Mouse (Mus musculus): ENCODE results near the gene Rack1. TPM values are rescaled to one million over a fixed set of nuclear protein-coding genes. Genes with fewer than 3 reads are reported as not detected.
"Not testable (repeated sequence)": the region's sequence is repeated elsewhere in the genome, so short reads cannot be mapped to it uniquely, and the experiment has no call there.

The Rack1 gene
- polyA plus RNA-seq, 2 experiments, result 995 to 2,038 TPM

- no peaks in the 10 kb centered on the region for H3K4me1 ChIP-seq (ENCODE audit: control insufficient read depth, insufficient read depth, low read length)
- H3K9ac ChIP-seq (ENCODE audit: low read depth, low read length, severe bottlenecking), result peak overlapping the region; percentile 50
- H3K4me2 ChIP-seq (replicated peaks; ENCODE audit: low read depth, low read length, severe bottlenecking), result peak overlapping the region; percentile 67
- ATAC-seq (ENCODE audit: low FRiP score, low read depth) (no peak), DNase-seq (ENCODE audit: low spot score) (no peak)
- H3K9me3 ChIP-seq (ENCODE audit: control insufficient read depth, low read length), result no peaks in the 10 kb centered on the region
- TF ChIP-seq POLR2A (IDR thresholded peaks at IDR 0.05; ENCODE audit: borderline replicate concordance, extremely low read depth, insufficient read depth, insufficient read length), result no peak
- no peak overlapping the region for H3K27ac ChIP-seq (replicated peaks; ENCODE audit: low read depth, low read length)
- peak overlapping the region; percentile 36 for H3K4me3 ChIP-seq (replicated peaks; ENCODE audit: low read length)
- peaks cover 13% of the 10 kb centered on the region; the same call in 1 of the 2 replicates for H3K27me3 ChIP-seq (ENCODE audit: control insufficient read depth, insufficient read depth, low read length)
- H3K36me3 ChIP-seq (ENCODE audit: control insufficient read depth, insufficient read depth, low read length), result no peaks in the 10 kb centered on the region
- WGBS, result 5% methylated on average over 22 of the region's 22 CpGs
These were observed 24.2 kb downstream of the Rack1 start for GRCm38 (mm10) chr11:48824311-48824830.

GRCm38 (mm10) chr11:48825979-48826751 lies 26.0 kb downstream of the Rack1 start, which contains the start of the genes Trim7 and Gm12184:
Trim7 (plus strand) TSS chr11:48826140.
Gm12184 (minus strand) TSS chr11:48826655.
- Histone ChIP-seq H3K27ac (replicated peaks; ENCODE audit: low read depth, low read length) (peak within 1 kb of the TSS; percentile 55; the same call in 1 of the 2 replicates), H3K27me3 (ENCODE audit: control insufficient read depth, insufficient read depth, low read length) (peaks cover 13% of the 10 kb centered on the region; the same call in 1 of the 2 replicates), H3K4me2 (replicated peaks; ENCODE audit: low read depth, low read length, severe bottlenecking) (peak within 1 kb of the TSS; percentile 57), H3K4me3 (replicated peaks; ENCODE audit: low read length) (peak within 1 kb of the TSS; percentile 43), H3K9ac (ENCODE audit: low read depth, low read length, severe bottlenecking) (peak within 1 kb of the TSS; percentile 48)
- not testable (repeated sequence) for DNase-seq (ENCODE audit: low spot score); H3K4me1 ChIP-seq (ENCODE audit: control insufficient read depth, insufficient read depth, low read length); H3K9me3 ChIP-seq (ENCODE audit: control insufficient read depth, low read length); H3K36me3 ChIP-seq (ENCODE audit: control insufficient read depth, insufficient read depth, low read length)
- under 1% methylated on average over 27 of the region's 92 CpGs for WGBS
- ATAC-seq (ENCODE audit: low FRiP score, low read depth), result peak; percentile 84

- Histone ChIP-seq H3K27ac (replicated peaks; ENCODE audit: low read depth, low read length) (peak overlapping the region; percentile 55; the same call in 1 of the 2 replicates), H3K36me3 (ENCODE audit: control insufficient read depth, insufficient read depth, low read length) (no peaks in the 10 kb centered on the region), H3K4me2 (replicated peaks; ENCODE audit: low read depth, low read length, severe bottlenecking) (peak overlapping the region; percentile 57), H3K9ac (ENCODE audit: low read depth, low read length, severe bottlenecking) (peak overlapping the region; percentile 48), H3K4me1 (ENCODE audit: control insufficient read depth, insufficient read depth, low read length) (no peaks in the 10 kb centered on the region), H3K27me3 (ENCODE audit: control insufficient read depth, insufficient read depth, low read length) (peaks cover 13% of the 10 kb centered on the region; the same call in 1 of the 2 replicates), H3K9me3 (ENCODE audit: control insufficient read depth, low read length) (no peaks in the 10 kb centered on the region), H3K4me3 (replicated peaks; ENCODE audit: low read length) (peak overlapping the region; percentile 43)
- 4% methylated on average over 6 of the region's 6 CpGs for WGBS
- DNase-seq (ENCODE audit: low spot score) (peak; percentile 23), ATAC-seq (ENCODE audit: low FRiP score, low read depth) (peak; percentile 28; the same call in 1 of the 2 replicates)
- no peak for TF ChIP-seq POLR2A (IDR thresholded peaks at IDR 0.05; ENCODE audit: borderline replicate concordance, extremely low read depth, insufficient read depth, insufficient read length)
These were observed 26.6 kb downstream of the Rack1 start for GRCm38 (mm10) chr11:48826752-48827096.

- Histone ChIP-seq H3K27ac (replicated peaks; ENCODE audit: low read depth, low read length) (no peak overlapping the region), H3K4me3 (replicated peaks; ENCODE audit: low read length) (no peak overlapping the region), H3K27me3 (ENCODE audit: control insufficient read depth, insufficient read depth, low read length) (peaks cover 13% of the 10 kb centered on the region; the same call in 1 of the 2 replicates), H3K9ac (ENCODE audit: low read depth, low read length, severe bottlenecking) (no peak overlapping the region), H3K9me3 (ENCODE audit: control insufficient read depth, low read length) (no peaks in the 10 kb centered on the region), H3K4me2 (replicated peaks; ENCODE audit: low read depth, low read length, severe bottlenecking) (no peak overlapping the region), H3K36me3 (ENCODE audit: control insufficient read depth, insufficient read depth, low read length) (no peaks in the 10 kb centered on the region), H3K4me1 (ENCODE audit: control insufficient read depth, insufficient read depth, low read length) (no peaks in the 10 kb centered on the region)
- ATAC-seq (ENCODE audit: low FRiP score, low read depth), result no peak
- WGBS, result 71% methylated on average over 6 of the region's 6 CpGs
- no peak for DNase-seq (ENCODE audit: low spot score)
- TF ChIP-seq POLR2A (IDR thresholded peaks at IDR 0.05; ENCODE audit: borderline replicate concordance, extremely low read depth, insufficient read depth, insufficient read length), result no peak
These were observed 27.8 kb downstream of the Rack1 start for GRCm38 (mm10) chr11:48827926-48828325.

- TF ChIP-seq POLR2A (IDR thresholded peaks at IDR 0.05; ENCODE audit: borderline replicate concordance, extremely low read depth, insufficient read depth, insufficient read length), result no peak
- Histone ChIP-seq H3K27me3 (ENCODE audit: control insufficient read depth, insufficient read depth, low read length) (no peaks in the 10 kb centered on the region), H3K9me3 (ENCODE audit: control insufficient read depth, low read length) (no peaks in the 10 kb centered on the region), H3K4me2 (replicated peaks; ENCODE audit: low read depth, low read length, severe bottlenecking) (no peak overlapping the region), H3K4me1 (ENCODE audit: control insufficient read depth, insufficient read depth, low read length) (no peaks in the 10 kb centered on the region), H3K27ac (replicated peaks; ENCODE audit: low read depth, low read length) (no peak overlapping the region), H3K4me3 (replicated peaks; ENCODE audit: low read length) (no peak overlapping the region), H3K9ac (ENCODE audit: low read depth, low read length, severe bottlenecking) (no peak overlapping the region), H3K36me3 (ENCODE audit: control insufficient read depth, insufficient read depth, low read length) (no peaks in the 10 kb centered on the region)
- no peak for DNase-seq (ENCODE audit: low spot score)
- WGBS, result 69% methylated on average over 2 of the region's 2 CpGs
- no peak for ATAC-seq (ENCODE audit: low FRiP score, low read depth)
These were observed 30.1 kb downstream of the Rack1 start for GRCm38 (mm10) chr11:48830279-48830678.

Data from limb, embryonic 14.5 days (tissue).